ENCODE assay signal across 18 mouse cellular contexts in the genomic region with DNA sequence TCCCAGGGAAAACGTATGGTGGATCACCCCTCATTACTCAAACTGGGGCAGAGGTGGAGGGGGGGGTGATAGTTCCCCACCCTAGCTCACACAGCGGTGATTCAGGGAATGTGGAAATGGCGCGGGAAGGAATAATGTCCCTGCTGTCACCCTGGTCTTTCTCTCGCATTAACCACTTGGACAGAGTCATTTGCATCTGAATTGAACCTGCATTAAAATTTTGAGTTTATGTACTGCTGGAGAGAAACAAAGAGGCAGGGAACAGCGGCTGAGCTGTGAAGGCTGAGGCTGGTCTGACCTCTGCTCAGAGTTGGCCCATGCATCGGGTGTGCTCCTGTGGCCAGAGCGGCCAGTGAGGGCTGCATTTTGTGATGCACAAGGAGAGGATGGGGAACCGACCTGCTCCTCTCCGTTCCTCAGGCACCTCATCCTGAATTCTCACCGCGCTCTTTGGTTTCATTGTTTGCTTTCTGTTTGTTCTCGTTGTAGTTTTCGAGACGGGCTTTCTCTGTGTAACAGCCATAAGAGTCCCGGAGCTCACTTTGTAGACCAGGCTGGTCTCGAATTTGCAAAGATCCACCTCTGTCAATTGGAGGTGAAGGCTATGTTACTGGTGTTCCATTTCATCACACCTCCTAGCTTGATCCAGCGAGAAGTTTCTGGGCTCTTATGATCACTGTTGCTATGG.
DNase-seq lines count a peak whose midpoint lies in the region; ATAC-seq lines count a peak whose summit lies in the region.
"Had no signal": no experiment of that assay in that cellular context is flagged by ENCODE, and none has a peak within 500 bp of the region (broad histone marks: within the 10 kb centered on the region; RNA-seq: fewer than 3 reads in every experiment).

No protein-coding gene starts in this region.

- peak overlapping the region; percentile 7 for H3K4me3 ChIP-seq in megakaryocyte, embryonic 14.5 days (replicated peaks)
- H3K4me3 ChIP-seq in forebrain, embryonic 12.5 days (replicated peaks): no peak overlapping the region
- no peak overlapping the region for H3K4me3 ChIP-seq in hindbrain, embryonic 13.5 days
- H3K4me3 ChIP-seq in neural tube, embryonic 12.5 days: no peak overlapping the region
- H3K4me3 ChIP-seq in liver, embryonic 11.5 days (ENCODE audit: low read depth, low read length): no peak overlapping the region
- H3K4me3 ChIP-seq: erythroblast, embryonic 14.5 days; hindbrain, embryonic 15.5 days; liver, embryonic 12.5 days; lung, embryonic 15.5 days had no signal

- no peaks in the 10 kb centered on the region for H3K27me3 ChIP-seq in megakaryocyte, embryonic 14.5 days (replicated peaks)
- H3K27me3 ChIP-seq in forebrain, embryonic 12.5 days: peaks cover 13% of the 10 kb centered on the region; the same call in 1 of the 2 replicates
- H3K27me3 ChIP-seq in hindbrain, embryonic 13.5 days: no peaks in the 10 kb centered on the region
- H3K27me3 ChIP-seq in neural tube, embryonic 12.5 days (replicated peaks): no peaks in the 10 kb centered on the region
- no peaks in the 10 kb centered on the region for H3K27me3 ChIP-seq in liver, embryonic 11.5 days (replicated peaks; ENCODE audit: control insufficient read depth, insufficient read depth, low read length)
- H3K27me3 ChIP-seq: hindbrain, embryonic 15.5 days; liver, embryonic 12.5 days had no signal

- DNase-seq in heart, postnatal 4 days: no peak
- no peak for DNase-seq in thymus, postnatal 36 days
- DNase-seq in liver, embryonic 11.5 days (ENCODE audit: low spot score): no peak
- DNase-seq: adrenal gland, adult 8-10 months; cerebellum, adult 18-20 months; kidney, adult 2 months; kidney, postnatal 25 days; right cerebral cortex, adult 18-20 months; thymus, postnatal 4 days had no signal

- peak overlapping the region; percentile 68 for H3K27ac ChIP-seq in forebrain, embryonic 12.5 days
- H3K27ac ChIP-seq in hindbrain, embryonic 13.5 days: 0 out of 2 replicates have a peak overlapping the region, but pooled peaks have one; percentile 13
- no peak overlapping the region for H3K27ac ChIP-seq in neural tube, embryonic 12.5 days
- no peak overlapping the region for H3K27ac ChIP-seq in liver, embryonic 11.5 days (ENCODE audit: low read depth, low read length)
- H3K27ac ChIP-seq: hindbrain, embryonic 15.5 days; liver, embryonic 12.5 days; lung, embryonic 15.5 days had no signal

- no peak for ATAC-seq in megakaryocyte, adult 5-6 weeks (ENCODE audit: poor library complexity, severe bottlenecking)
- peak; percentile 64; the same call in 1 of the 2 replicates for ATAC-seq in forebrain, embryonic 12.5 days (ENCODE audit: low FRiP score)
- no peak for ATAC-seq in hindbrain, embryonic 13.5 days (ENCODE audit: low FRiP score)
- no peak for ATAC-seq in neural tube, embryonic 12.5 days (ENCODE audit: low FRiP score, low read depth)
- no peak for ATAC-seq in liver, embryonic 11.5 days (replicated peaks; ENCODE audit: low FRiP score)
- ATAC-seq: liver, embryonic 12.5 days had no signal

- H3K4me1 ChIP-seq in megakaryocyte, embryonic 14.5 days: no peaks in the 10 kb centered on the region
- peaks cover 26% of the 10 kb centered on the region for H3K4me1 ChIP-seq in forebrain, embryonic 12.5 days
- peaks cover 12% of the 10 kb centered on the region for H3K4me1 ChIP-seq in hindbrain, embryonic 13.5 days (replicated peaks)
- peaks cover 14% of the 10 kb centered on the region for H3K4me1 ChIP-seq in neural tube, embryonic 12.5 days
- H3K4me1 ChIP-seq in liver, embryonic 11.5 days (replicated peaks; ENCODE audit: control insufficient read depth, insufficient read depth, low read length): no peaks in the 10 kb centered on the region
- H3K4me1 ChIP-seq: liver, embryonic 12.5 days; lung, embryonic 15.5 days had no signal

- WGBS in forebrain, embryonic 12.5 days: 26% methylated on average over 18 of the region's 18 CpGs
- WGBS in hindbrain, embryonic 13.5 days: 20% methylated on average over 18 of the region's 18 CpGs
- WGBS in neural tube, embryonic 12.5 days: 29% methylated on average over 18 of the region's 18 CpGs
- 64% methylated on average over 18 of the region's 18 CpGs for WGBS in liver, embryonic 11.5 days

- H3K4me2 ChIP-seq in forebrain, embryonic 12.5 days: no peak overlapping the region
- 0 out of 2 replicates have a peak overlapping the region, but pooled peaks have one; percentile 17 for H3K4me2 ChIP-seq in hindbrain, embryonic 13.5 days
- H3K4me2 ChIP-seq in neural tube, embryonic 12.5 days (replicated peaks): peak overlapping the region; percentile 36
- no peak overlapping the region for H3K4me2 ChIP-seq in liver, embryonic 11.5 days
- H3K4me2 ChIP-seq: hindbrain, embryonic 15.5 days; liver, embryonic 12.5 days; lung, embryonic 15.5 days had no signal

- H3K36me3 ChIP-seq in megakaryocyte, embryonic 14.5 days (replicated peaks; ENCODE audit: low read length): no peaks in the 10 kb centered on the region
- H3K36me3 ChIP-seq in forebrain, embryonic 12.5 days (replicated peaks): no peaks in the 10 kb centered on the region
- no peaks in the 10 kb centered on the region for H3K36me3 ChIP-seq in hindbrain, embryonic 13.5 days
- no peaks in the 10 kb centered on the region for H3K36me3 ChIP-seq in neural tube, embryonic 12.5 days
- H3K36me3 ChIP-seq in liver, embryonic 11.5 days (ENCODE audit: control insufficient read depth, insufficient read depth, low read length): no peaks in the 10 kb centered on the region
- H3K36me3 ChIP-seq: hindbrain, embryonic 15.5 days; liver, embryonic 12.5 days; lung, embryonic 15.5 days had no signal

- peaks cover 73% of the 10 kb centered on the region for H3K9me3 ChIP-seq in megakaryocyte, embryonic 14.5 days
- H3K9me3 ChIP-seq in forebrain, embryonic 12.5 days: no peaks in the 10 kb centered on the region
- no peaks in the 10 kb centered on the region for H3K9me3 ChIP-seq in hindbrain, embryonic 13.5 days
- no peaks in the 10 kb centered on the region for H3K9me3 ChIP-seq in neural tube, embryonic 12.5 days
- H3K9me3 ChIP-seq in liver, embryonic 11.5 days (ENCODE audit: control insufficient read depth, low read length): no peaks in the 10 kb centered on the region
- H3K9me3 ChIP-seq: hindbrain, embryonic 15.5 days; liver, embryonic 12.5 days; lung, embryonic 15.5 days had no signal

- H3K9ac ChIP-seq in forebrain, embryonic 12.5 days: no peak overlapping the region
- H3K9ac ChIP-seq in hindbrain, embryonic 13.5 days: no peak overlapping the region
- no peak overlapping the region for H3K9ac ChIP-seq in neural tube, embryonic 12.5 days
- no peak overlapping the region for H3K9ac ChIP-seq in liver, embryonic 11.5 days (ENCODE audit: low read depth, low read length)
- H3K9ac ChIP-seq: hindbrain, embryonic 15.5 days; liver, embryonic 12.5 days; lung, embryonic 15.5 days had no signal

Comparison
In these comparisons a context has a peak if more than half of its experiments do, and no peak if none do; other contexts are left out.
1. H3K27ac ChIP-seq: peak in forebrain, embryonic 12.5 days (single experiment) and hindbrain, embryonic 13.5 days (single experiment); none in neural tube, embryonic 12.5 days (single experiment) and liver, embryonic 11.5 days (single experiment).
2. H3K4me2 ChIP-seq: peak in hindbrain, embryonic 13.5 days (single experiment) and neural tube, embryonic 12.5 days (single experiment); none in forebrain, embryonic 12.5 days (single experiment) and liver, embryonic 11.5 days (single experiment).